Mouse (Mus musculus) testis, adult 2 months (tissue): ENCODE data around the gene Chrnb2.

Experiments used
- CTCF ChIP-seq: fragments of 200-500 bp; IDR thresholded peaks from 2 replicates; pipeline ENCODE4 v1.5.1; 2012; ENCODE audit warnings: low read depth, mild to moderate bottlenecking, inconsistent platforms, low read length, moderate library complexity; ENCODE audit not compliant: control insufficient read depth, insufficient read depth, insufficient replicate concordance
- POLR2A ChIP-seq: fragments of 200-500 bp; IDR thresholded peaks from 2 replicates; pipeline ENCODE4 v1.6.1; 2012; ENCODE audit warnings: low read depth, mild to moderate bottlenecking, inconsistent platforms, low read length, moderate library complexity; ENCODE audit not compliant: control insufficient read depth

- TF ChIP-seq CTCF = no peak
- TF ChIP-seq POLR2A = no peak
Observed at GRCm38 (mm10) chr3:89794616-89795015, 30.2 kb upstream of the Chrnb2 start.
